Mouse (Mus musculus) stomach, postnatal 0 days (tissue): Measurements from ENCODE around the gene Crygn. TPM values are rescaled to one million over a fixed set of nuclear protein-coding genes. Genes with fewer than 3 reads are reported as not detected.

Experiments
- ATAC-seq: fragments of 200-750 bp; cut with Nextera tagmentation; 2 replicates; pipeline ENCODE4 v1.8.0; 2017; ENCODE audit not compliant: low FRiP score, low TSS enrichment
- DNase-seq: peaks from one replicate; pipeline ENCODE4 v3.0.0-alpha.2; 2016; ENCODE audit warnings: low spot score
- H3K27ac ChIP-seq: fragments of 300-500 bp; sonication (generic); replicated peaks from 2 replicates; pipeline ENCODE4 v1.5.1; 2014; ENCODE audit warnings: mild to moderate bottlenecking, control low read depth
- H3K27me3 ChIP-seq: fragments of 300-500 bp; sonication (generic); 2 replicates; pipeline ENCODE4 v1.6.1; 2014; ENCODE audit warnings: low read length; ENCODE audit not compliant: control insufficient read depth, insufficient read depth
- H3K36me3 ChIP-seq: fragments of 300-500 bp; sonication (generic); 2 replicates; pipeline ENCODE4 v1.6.1; 2014; ENCODE audit warnings: low read length, mixed read lengths; ENCODE audit not compliant: control insufficient read depth, insufficient read depth
- H3K4me1 ChIP-seq: fragments of 300-500 bp; sonication (generic); replicated peaks from 2 replicates; pipeline ENCODE4 v1.6.1; 2014; ENCODE audit warnings: antibody characterized with exemption; ENCODE audit not compliant: control insufficient read depth, insufficient read depth
- H3K4me2 ChIP-seq: fragments of 300-500 bp; sonication (generic); replicated peaks from 2 replicates; pipeline ENCODE4 v1.6.1; 2014; ENCODE audit warnings: low read depth, mild to moderate bottlenecking, control low read depth, moderate library complexity
- H3K4me3 ChIP-seq: fragments of 300-500 bp; sonication (generic); 2 replicates; pipeline ENCODE4 v1.5.1; 2014; ENCODE audit warnings: low read depth, low read length, control low read depth
- H3K9ac ChIP-seq: fragments of 300-500 bp; sonication (generic); 2 replicates; pipeline ENCODE4 v1.6.1; 2014; ENCODE audit warnings: mild to moderate bottlenecking, low read length, control low read depth, mixed read lengths
- H3K9me3 ChIP-seq: fragments of 300-500 bp; sonication (generic); 2 replicates; pipeline ENCODE4 v1.6.1; 2016; ENCODE audit warnings: low read length; ENCODE audit not compliant: control insufficient read depth
- CTCF ChIP-seq: IDR thresholded peaks from 2 replicates; pipeline ENCODE4 v1.5.1; 2016; ENCODE audit warnings: antibody characterized with exemption, low read depth, mild to moderate bottlenecking, moderate library complexity
- EP300 ChIP-seq: optimal IDR thresholded peaks from 2 replicates; pipeline ENCODE3; 2016; ENCODE audit warnings: antibody characterized with exemption
- WGBS: fragments of 180-500 bp; shearing (Covaris S2); extraction: QIAGEN DNeasy Blood & Tissue Kit; methylation state at CpG from one replicate; pipeline ENCODE4 v1.1.7; 2014; 5-methylcytosine and 5-hydroxymethylcytosine counted together
- polyA plus RNA-seq: library from polyadenylated mRNA; unstranded; fragments of >200 nt; fragmentation: Nextera tagmentation; extraction: Ambion mirVana; gene quantifications from 2 replicates; pipeline ENCODE4 v1.2.1, GENCODE M21; 2015

The Crygn gene
- 2.5 and 3.0 TPM in 2 replicates for polyA plus RNA-seq

DNA sequence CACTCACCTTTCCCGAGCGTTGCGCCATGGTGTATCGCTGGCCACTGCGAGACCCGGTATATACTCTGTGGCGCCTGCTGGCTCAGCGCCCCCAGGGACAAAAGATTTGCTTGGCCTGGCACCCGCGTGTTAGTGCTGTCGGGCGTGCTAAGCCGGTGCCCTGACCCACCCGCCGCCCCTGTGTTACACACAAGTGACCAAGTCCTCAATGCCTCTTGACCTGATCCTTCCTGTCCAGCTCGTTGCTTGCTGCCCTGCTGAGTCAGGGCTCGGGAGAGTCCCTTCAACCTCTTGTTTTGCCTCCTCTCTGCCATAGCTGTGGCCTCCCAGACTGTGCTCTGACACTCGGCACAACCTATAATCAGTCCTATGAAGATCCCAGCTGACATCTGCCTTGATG lies at the start of gene Crygn:
Gene Crygn (minus strand): TSS at position 193 of the 400 bp plus-strand sequence.
- Histone ChIP-seq H3K9ac (no peak within 1 kb of the TSS), H3K4me2 (no peak within 1 kb of the TSS), H3K27me3 (no peaks in the 10 kb centered on the region), H3K4me3 (no peak within 1 kb of the TSS), H3K27ac (no peak within 1 kb of the TSS), H3K36me3 (no peaks in the 10 kb centered on the region), H3K4me1 (no peaks in the 10 kb centered on the region), H3K9me3 (no peaks in the 10 kb centered on the region)
- 0 out of 2 replicates have a peak, but pooled peaks have one; percentile 32 for ATAC-seq
- TF ChIP-seq EP300 (no peak), CTCF (no peak)
- DNase-seq = no peak
- WGBS = 53% methylated on average over 18 of the region's 18 CpGs

DNA sequence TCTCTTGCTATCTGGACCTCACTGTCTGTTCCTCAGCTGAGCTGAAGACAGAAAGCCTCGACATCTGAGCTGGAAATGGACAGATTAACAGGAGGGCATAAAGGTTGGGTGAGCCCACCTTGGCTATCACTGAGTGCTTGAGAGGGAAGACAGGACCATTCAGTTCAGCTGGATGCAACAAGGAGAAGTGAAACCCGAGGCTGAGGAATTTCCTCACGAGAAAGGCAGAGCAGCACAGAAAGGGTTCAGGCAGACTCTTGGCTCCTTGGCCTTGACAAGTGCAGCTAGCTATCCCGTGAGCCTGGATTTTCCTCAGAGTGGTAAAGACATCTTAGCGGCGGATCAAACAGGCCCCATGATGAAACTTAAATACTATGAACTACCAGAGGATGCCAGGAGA lies 47.4 kb upstream of the Crygn start:
- Histone ChIP-seq H3K9ac (no peak overlapping the region), H3K27ac (no peak overlapping the region), H3K4me3 (no peak overlapping the region), H3K4me2 (no peak overlapping the region), H3K9me3 (no peaks in the 10 kb centered on the region), H3K4me1 (no peaks in the 10 kb centered on the region), H3K36me3 (peaks cover 29% of the 10 kb centered on the region), H3K27me3 (no peaks in the 10 kb centered on the region)
- 80% methylated on average over 6 of the region's 6 CpGs for WGBS
- TF ChIP-seq CTCF (no peak), EP300 (no peak)
- DNase-seq (no peak), ATAC-seq (no peak)

DNA sequence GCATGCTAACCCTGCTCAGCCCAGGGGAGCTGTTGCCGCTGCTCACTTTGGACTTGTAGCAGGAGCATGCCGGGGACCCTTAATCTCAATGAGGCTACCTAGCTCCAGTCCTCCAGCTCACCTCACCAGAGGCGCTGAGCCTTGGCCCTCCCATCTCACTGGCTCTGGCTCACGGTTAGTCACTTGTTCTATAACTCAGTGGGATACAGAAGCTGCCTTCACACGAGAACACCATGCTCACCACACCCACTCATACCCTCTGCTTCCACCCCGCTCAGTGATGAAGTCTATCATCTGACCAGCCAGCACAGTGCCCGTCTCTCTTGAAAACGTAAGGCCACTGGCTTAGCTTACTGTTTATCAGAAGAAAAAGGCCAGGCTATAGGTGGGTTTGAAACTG lies 46.9 kb upstream of the Crygn start:
- H3K9ac ChIP-seq = no peak overlapping the region
- peaks cover 29% of the 10 kb centered on the region for H3K36me3 ChIP-seq
- no peaks in the 10 kb centered on the region for H3K27me3 ChIP-seq
- no peak for TF ChIP-seq EP300
- TF ChIP-seq CTCF = no peak
- 86% methylated on average over 8 of the region's 8 CpGs for WGBS
- no peak for DNase-seq
- H3K9me3 ChIP-seq = no peaks in the 10 kb centered on the region
- H3K4me3 ChIP-seq = no peak overlapping the region
- H3K4me1 ChIP-seq = no peaks in the 10 kb centered on the region
- no peak overlapping the region for H3K4me2 ChIP-seq
- no peak for ATAC-seq
- H3K27ac ChIP-seq = no peak overlapping the region

DNA sequence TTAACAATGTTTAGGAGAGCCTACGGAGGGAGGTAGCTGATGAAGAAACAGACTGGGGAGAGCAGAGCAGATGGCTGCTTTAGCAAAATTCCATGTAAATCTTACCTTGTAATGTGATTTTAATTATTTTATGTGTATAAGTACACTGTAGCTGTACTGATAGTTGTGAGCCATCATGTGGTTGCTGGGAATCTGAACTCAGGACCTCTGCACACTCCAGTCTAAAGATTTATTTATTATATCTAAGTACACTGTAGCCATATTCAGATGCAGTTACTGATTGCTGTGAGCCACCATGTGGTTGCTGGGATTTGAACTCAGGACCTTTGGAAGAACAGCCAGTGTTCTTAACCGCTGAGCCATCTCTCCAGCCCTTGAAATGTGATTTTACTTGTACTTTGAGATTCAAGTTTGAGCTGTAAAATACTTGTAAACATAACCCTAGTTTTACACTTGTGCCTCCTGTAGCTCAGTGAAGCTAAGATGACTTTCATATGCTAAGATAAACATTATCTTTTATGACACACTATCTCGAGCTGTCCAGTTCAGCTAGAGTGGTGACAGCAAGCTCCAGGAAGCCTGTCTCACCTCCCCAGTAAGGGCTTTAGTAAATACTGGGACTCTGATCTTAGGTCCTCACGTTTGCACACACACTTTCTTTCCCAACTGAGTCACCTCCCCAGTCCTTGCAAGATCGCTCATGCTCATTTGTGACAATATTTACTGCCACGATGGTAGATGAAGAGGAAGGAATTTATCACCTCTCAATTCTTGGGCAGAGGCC lies 44.2 kb upstream of the Crygn start:
- 53% methylated on average over 6 of the region's 6 CpGs for WGBS
- H3K4me2 ChIP-seq = no peak overlapping the region
- no peaks in the 10 kb centered on the region for H3K4me1 ChIP-seq
- ATAC-seq = peak; percentile 82
- no peaks in the 10 kb centered on the region for H3K9me3 ChIP-seq
- H3K9ac ChIP-seq = no peak overlapping the region
- H3K27me3 ChIP-seq = no peaks in the 10 kb centered on the region
- H3K4me3 ChIP-seq = no peak overlapping the region
- TF ChIP-seq CTCF (no peak), EP300 (no peak)
- no peak for DNase-seq
- H3K27ac ChIP-seq = no peak overlapping the region
- peaks cover 20% of the 10 kb centered on the region for H3K36me3 ChIP-seq

DNA sequence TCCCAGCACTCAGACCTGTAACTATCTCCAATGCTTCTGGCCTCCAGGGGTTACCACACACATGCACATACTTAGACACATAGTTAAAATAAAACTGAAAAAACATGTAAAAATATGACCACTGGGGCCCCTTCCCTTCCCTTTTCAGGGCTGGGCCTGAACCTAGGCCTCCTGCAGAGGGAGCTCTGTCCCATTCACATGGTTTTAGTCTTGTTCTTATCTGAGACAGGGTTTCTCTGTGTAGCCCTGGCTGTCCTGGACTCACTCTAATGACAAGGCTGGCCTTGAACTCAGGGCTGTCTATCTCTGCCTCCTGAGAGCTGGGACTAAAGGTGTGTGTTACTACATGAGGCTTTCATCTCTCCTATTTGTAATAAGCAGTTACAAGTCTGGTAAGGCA lies 42.6 kb upstream of the Crygn start:
- no peak overlapping the region for H3K9ac ChIP-seq
- no peaks in the 10 kb centered on the region for H3K27me3 ChIP-seq
- H3K4me2 ChIP-seq = no peak overlapping the region
- H3K4me3 ChIP-seq = no peak overlapping the region
- TF ChIP-seq EP300 = no peak
- TF ChIP-seq CTCF = peak; percentile 68
- H3K9me3 ChIP-seq = no peaks in the 10 kb centered on the region
- H3K36me3 ChIP-seq = peaks cover 8% of the 10 kb centered on the region
- DNase-seq (no peak), ATAC-seq (no peak)
- H3K27ac ChIP-seq = no peak overlapping the region
- H3K4me1 ChIP-seq = no peaks in the 10 kb centered on the region

DNA sequence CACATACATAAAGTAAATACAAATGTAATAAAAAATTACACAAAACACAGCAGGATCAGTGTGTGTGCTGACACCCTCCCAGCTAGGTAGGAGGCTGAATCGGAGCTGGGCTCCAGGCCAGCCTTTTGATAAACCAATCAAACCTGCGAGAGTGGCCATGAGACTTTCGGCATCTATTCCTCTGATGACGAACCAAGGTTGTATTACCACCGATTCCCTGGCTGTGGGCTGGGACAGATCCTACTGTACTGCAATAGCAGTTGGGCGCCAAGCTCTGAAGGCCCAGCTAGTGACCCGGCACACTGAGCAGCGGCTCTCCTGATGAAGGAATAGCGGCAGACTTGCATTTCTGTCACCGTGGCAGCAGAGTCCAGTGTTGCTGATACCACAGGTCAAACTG lies 40.8 kb upstream of the Crygn start:
- Histone ChIP-seq H3K4me3 (no peak overlapping the region), H3K4me1 (no peaks in the 10 kb centered on the region), H3K27ac (no peak overlapping the region), H3K9me3 (no peaks in the 10 kb centered on the region), H3K4me2 (no peak overlapping the region), H3K36me3 (peaks cover 4% of the 10 kb centered on the region; the same call in 1 of the 2 replicates), H3K9ac (no peak overlapping the region), H3K27me3 (no peaks in the 10 kb centered on the region)
- WGBS = 48% methylated on average over 10 of the region's 10 CpGs
- TF ChIP-seq CTCF (no peak), EP300 (no peak)
- peak; percentile 58 for ATAC-seq
- DNase-seq = peak; percentile 37
